Mouse (Mus musculus): ENCODE measurements at regions not wholly inside any gene's neighbourhood (a gene's known extent, or its start where the extent isn't known, plus 50 kb on each side); places are given as distances from the start of the nearest gene placed in this dataset.

DNA sequence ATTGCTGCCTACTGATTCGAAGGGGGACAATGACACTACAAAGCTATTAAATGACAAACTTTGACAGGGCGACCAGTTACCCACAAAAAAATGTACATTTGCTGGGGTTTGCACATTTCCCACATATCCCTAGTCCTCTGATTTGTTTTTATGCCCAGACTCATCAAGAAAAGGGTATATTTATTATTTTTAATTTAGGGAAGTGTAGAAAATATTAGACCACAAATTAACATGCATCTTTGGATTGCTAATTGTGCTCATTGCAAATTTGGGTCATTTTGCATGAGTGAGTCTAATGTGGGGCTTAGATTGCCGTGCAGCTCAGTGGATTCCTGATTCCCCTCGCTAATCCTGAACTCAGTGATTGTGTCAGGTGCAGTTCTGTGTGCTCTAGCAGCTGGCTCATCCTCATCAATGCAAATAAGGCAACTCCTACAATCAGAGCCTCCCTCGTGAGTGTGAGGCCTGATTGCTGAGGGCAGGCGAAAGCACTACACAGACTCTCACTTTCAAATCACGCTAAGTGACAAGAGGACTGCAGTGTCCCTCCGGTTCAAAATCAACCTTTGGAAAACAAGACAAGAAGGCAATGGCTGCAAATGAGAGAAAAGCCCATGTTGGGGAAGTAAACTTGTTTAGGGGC, 156.7 kb upstream of the Tmem161b start:
- DNase-seq (ENCODE audit: low spot score in 2 of 2), result no peak

DNA sequence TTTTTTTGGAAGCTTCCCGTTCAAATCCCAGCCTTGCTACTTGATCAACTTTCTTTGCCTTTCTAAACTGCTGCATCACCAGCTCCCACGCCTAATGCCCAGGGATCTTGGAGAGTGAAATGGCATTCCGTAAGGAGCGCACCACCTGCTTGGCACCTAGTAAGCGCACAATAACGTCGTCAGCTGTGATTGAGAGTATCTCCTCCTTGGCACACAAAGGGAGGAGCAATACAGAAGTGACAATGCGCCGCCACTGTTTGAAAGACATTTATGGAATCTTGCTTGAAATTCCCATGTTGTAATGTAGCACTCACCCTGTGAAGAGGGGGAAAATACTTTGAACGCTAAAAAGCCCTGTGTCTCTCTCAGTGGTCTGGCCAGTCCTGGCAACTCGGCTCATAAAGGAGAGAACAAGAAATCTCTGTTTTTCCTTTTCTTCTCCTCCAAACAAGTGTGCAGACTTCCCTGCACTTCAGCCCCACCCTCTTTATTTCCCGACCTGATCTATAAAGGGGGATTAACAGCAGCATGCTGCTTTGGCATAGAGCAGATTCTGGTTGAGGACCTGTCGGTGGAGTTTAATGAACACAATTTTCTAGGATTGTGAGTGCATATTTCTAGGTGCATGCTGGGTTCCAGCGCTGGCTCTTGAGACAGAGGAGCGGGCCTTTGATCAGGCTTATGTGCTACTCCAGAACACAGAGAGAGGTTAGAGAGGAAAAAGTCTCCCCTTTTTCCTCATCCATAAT, 155.7 kb upstream of the Tmem161b start:
- DNase-seq (ENCODE audit: low spot score in 2 of 2), result no peak

DNA sequence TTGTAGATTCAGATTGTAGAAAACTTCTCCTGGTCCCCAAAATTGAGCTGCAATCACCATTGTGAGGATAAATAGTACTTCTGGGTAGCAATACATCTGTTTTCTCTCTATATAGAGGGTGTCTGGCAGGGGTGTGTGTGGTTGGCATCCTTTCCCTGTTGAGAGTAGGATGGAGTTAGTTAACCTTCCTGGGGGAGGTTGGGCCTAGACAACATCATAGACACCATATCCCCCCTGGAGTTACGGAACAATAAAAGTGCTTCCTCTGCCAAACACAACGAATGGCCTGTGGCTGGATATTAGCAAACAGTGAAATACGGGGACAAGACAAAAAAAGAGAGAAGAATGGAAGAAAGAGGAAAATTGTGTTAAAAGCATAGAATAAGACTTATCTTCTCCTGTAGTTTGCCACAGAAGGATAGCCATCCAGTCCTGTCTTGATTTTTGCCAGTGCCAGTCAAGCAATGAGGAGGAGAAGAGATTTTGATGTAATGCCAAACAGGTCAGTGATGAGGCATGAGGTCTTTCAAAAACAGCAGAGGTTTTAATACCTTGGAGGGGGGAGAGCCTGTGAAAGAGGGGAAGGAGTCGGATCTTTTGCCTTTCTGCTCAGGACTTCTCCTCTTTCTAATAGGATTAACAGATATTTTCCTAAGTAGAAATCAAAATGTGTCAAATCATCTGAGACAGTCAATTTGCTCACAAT, 155.0 kb upstream of the Tmem161b start:
- no peak for DNase-seq (ENCODE audit: low spot score in 2 of 2)

DNA sequence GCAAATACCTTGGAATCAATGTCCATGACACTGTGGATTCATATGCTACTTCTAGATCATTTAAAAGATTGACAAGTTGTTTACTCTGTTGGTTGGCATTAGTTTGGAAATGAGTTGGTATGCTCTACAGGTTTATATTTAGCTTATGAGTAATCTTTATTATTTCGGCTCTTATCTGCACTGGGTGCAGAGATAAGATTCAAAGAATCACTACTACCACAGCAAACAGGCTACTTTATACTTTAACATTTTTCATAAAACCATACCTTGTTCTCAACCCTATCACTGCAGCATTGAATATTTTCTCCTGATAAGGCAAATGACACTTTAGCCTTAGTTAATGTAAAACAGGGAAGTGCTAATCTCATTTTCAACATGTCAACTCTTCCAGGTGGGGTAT, 153.7 kb upstream of the Tmem161b start:
- DNase-seq (ENCODE audit: low spot score in 2 of 2), result no peak
